Mouse (Mus musculus) heart, postnatal 0 days (tissue): Measurements from ENCODE around the gene Lrrc32. TPM values are rescaled to one million over a fixed set of nuclear protein-coding genes. Genes with fewer than 3 reads are reported as not detected.

Experiments used
- ATAC-seq: fragments of 200-750 bp; cut with Nextera tagmentation; 2 replicates; pipeline ENCODE4 v1.8.0; 2017; ENCODE audit warnings: low read depth, moderate number of reproducible peaks, moderate library complexity; ENCODE audit not compliant: insufficient read depth
- DNase-seq: peaks from one replicate; pipeline ENCODE4 v3.0.0-alpha.2; 2016; ENCODE audit warnings: low spot score
- H3K27ac ChIP-seq: fragments of 300-500 bp; sonication (generic); 2 replicates; pipeline ENCODE4 v1.5.1; 2014; ENCODE audit warnings: low read depth, mild to moderate bottlenecking
- H3K27me3 ChIP-seq: fragments of 300-500 bp; sonication (generic); 2 replicates; pipeline ENCODE4 v1.6.1; 2014; ENCODE audit warnings: low read length, mixed read lengths; ENCODE audit not compliant: control insufficient read depth, insufficient read depth
- H3K36me3 ChIP-seq: fragments of 300-500 bp; sonication (generic); replicated peaks from 2 replicates; pipeline ENCODE4 v1.6.1; 2014; ENCODE audit warnings: low read length, mixed read lengths; ENCODE audit not compliant: control insufficient read depth, insufficient read depth
- H3K4me1 ChIP-seq: fragments of 300-500 bp; sonication (generic); 2 replicates; pipeline ENCODE4 v1.6.1; 2014; ENCODE audit warnings: antibody characterized with exemption; ENCODE audit not compliant: control insufficient read depth, insufficient read depth
- H3K4me2 ChIP-seq: fragments of 300-500 bp; sonication (generic); 2 replicates; pipeline ENCODE4 v1.6.1; 2014; ENCODE audit warnings: low read depth, mild to moderate bottlenecking, low read length, moderate library complexity
- H3K4me3 ChIP-seq: fragments of 300-500 bp; sonication (generic); 2 replicates; pipeline ENCODE4 v1.5.1; 2014; ENCODE audit warnings: low read depth, low read length
- H3K9ac ChIP-seq: fragments of 300-500 bp; sonication (generic); replicated peaks from 2 replicates; pipeline ENCODE4 v1.6.1; 2014; ENCODE audit warnings: low read depth, low read length, mixed read lengths
- H3K9me3 ChIP-seq: fragments of 300-500 bp; sonication (generic); replicated peaks from 2 replicates; pipeline ENCODE4 v1.6.1; 2016; ENCODE audit warnings: low read length; ENCODE audit not compliant: control insufficient read depth
- CTCF ChIP-seq: IDR thresholded peaks from 2 replicates; pipeline ENCODE4 v1.5.1; 2016; ENCODE audit warnings: antibody characterized with exemption, control low read depth, low read depth
- EP300 ChIP-seq: IDR thresholded peaks from 2 replicates; pipeline ENCODE4 v1.6.1; 2016; ENCODE audit warnings: antibody characterized with exemption, low read depth
- WGBS: fragments of 180-500 bp; shearing (Covaris S2); extraction: QIAGEN DNeasy Blood & Tissue Kit; methylation state at CpG from one replicate; pipeline ENCODE4 v1.1.7; 2014; 5-methylcytosine and 5-hydroxymethylcytosine counted together
- polyA plus RNA-seq: library from polyadenylated mRNA; unstranded; fragments of >200 nt; fragmentation: Nextera tagmentation; extraction: Ambion mirVana; gene quantifications from 2 replicates; pipeline ENCODE4 v1.2.1, GENCODE M21; 2015
- total RNA-seq: library from RNA; depleted of rRNA; stranded (reverse); fragments of >200 nt; gene quantifications from 2 replicates; pipeline ENCODE4 v1.2.3, GENCODE M21; 2014; ENCODE audit warnings: low replicate concordance

The Lrrc32 gene
- total and polyA plus RNA-seq, 2 experiments from 2014 or later, result 5.7 to 10.3 TPM

DNA sequence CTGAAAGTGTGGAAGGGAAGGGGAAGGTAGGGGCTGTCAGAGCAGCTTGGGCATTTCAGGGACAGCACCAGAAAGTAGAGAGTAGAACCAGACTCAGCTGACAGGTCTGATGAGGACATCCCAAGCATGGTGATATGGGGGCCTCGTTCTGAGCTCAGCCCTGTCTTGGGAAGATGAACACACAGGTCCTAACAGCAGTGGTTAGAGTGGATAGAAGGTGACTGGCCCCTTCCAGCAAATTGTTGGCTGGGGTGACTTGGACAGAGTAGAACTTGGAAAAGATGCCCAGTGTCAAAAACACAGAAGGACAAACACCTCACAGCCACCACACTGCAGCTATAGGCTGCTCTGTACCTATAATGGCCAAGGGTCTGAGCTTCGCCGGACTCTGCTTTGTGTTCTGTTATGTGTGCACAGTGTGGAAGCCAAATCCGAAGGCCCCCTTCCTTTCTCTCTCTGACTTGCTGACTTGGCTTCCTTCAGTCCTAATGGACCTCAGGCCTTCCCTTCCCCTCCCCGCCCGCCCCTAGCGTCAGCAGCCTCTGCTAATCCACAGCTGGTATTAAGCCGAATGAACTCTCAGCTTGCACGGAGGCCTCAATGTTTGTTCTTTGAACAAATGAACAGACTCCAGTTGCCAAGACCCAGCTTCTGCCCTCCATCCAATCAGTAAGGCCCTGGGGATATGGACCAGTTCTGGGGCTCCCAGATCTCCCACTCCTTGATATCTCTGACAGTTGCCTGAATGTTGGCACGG lies 48.3 kb downstream of the Lrrc32 start:
- Histone ChIP-seq H3K27ac (peak overlapping the region; percentile 55), H3K9me3 (no peaks in the 10 kb centered on the region), H3K4me2 (no peak overlapping the region), H3K36me3 (no peaks in the 10 kb centered on the region), H3K4me3 (no peak overlapping the region), H3K4me1 (peaks cover 37% of the 10 kb centered on the region), H3K9ac (no peak overlapping the region), H3K27me3 (no peaks in the 10 kb centered on the region)
- peak; percentile 25 for ATAC-seq
- DNase-seq, result peak; percentile 31
- no peak for TF ChIP-seq CTCF
- TF ChIP-seq EP300, result no peak
- WGBS, result 59% methylated on average over 10 of the region's 10 CpGs

DNA sequence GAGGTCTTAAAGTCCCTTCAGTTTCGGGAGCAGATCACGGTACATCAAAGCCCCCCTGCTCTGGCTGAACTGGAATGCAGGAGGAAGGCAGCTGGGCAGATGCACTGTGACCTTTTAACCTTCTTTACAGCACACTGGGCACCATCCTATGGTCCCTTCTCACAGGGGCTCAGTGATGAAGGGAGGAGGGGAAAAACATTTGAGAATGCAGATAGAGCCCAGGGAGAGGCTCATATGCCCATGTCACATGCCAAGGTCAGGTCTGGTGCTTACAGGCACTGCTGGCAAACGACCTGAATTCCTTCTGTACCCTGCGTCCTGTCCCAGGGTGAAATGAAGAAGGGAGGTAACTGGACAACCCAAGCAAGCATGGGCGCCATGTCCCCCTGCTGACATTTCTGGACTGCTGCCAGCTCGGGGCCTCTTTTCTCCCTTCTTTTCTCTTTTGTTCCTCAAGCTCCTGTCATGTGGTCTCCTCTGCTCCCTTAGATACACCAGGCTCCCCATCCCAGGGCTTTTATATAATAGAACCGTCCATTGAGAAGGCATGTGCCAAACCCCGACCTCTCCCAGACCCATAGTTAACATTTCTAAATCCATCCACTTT lies 49.0 kb downstream of the Lrrc32 start:
- H3K9ac ChIP-seq, result no peak overlapping the region
- DNase-seq (peak; percentile 35), ATAC-seq (peak; percentile 77)
- H3K9me3 ChIP-seq, result no peaks in the 10 kb centered on the region
- no peak overlapping the region for H3K4me3 ChIP-seq
- no peaks in the 10 kb centered on the region for H3K36me3 ChIP-seq
- no peaks in the 10 kb centered on the region for H3K27me3 ChIP-seq
- TF ChIP-seq CTCF (no peak), EP300 (no peak)
- H3K4me1 ChIP-seq, result peaks cover 38% of the 10 kb centered on the region
- H3K4me2 ChIP-seq, result no peak overlapping the region
- peak overlapping the region; percentile 55 for H3K27ac ChIP-seq
- 35% methylated on average over 8 of the region's 8 CpGs for WGBS

DNA sequence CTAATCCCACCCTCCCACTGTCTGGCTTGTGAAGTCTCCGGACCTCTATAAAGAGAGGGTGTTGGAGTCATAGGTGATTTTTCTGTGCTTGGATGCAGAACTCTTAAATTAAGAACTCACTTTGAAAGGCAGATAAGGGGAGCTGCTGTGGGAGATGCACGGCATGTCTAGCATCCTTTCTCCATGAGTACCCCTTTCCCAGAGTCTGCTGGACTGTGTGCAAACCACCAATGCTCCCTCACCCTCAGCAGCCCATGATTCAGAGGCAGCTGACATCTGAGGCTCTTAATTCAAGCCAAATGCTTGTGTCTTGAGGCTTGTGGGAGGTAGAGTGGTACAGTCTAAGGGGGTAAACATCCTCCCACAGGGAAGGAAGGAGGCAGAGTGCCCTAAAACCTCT lies 51.8 kb downstream of the Lrrc32 start:
- Histone ChIP-seq H3K27me3 (no peaks in the 10 kb centered on the region), H3K9ac (no peak overlapping the region), H3K36me3 (no peaks in the 10 kb centered on the region), H3K4me2 (no peak overlapping the region), H3K4me1 (peaks cover 33% of the 10 kb centered on the region), H3K9me3 (no peaks in the 10 kb centered on the region), H3K4me3 (no peak overlapping the region), H3K27ac (no peak overlapping the region)
- ATAC-seq, result no peak
- no peak for DNase-seq
- TF ChIP-seq EP300 (no peak), CTCF (no peak)
- WGBS, result 63% methylated on average over 2 of the region's 2 CpGs

DNA sequence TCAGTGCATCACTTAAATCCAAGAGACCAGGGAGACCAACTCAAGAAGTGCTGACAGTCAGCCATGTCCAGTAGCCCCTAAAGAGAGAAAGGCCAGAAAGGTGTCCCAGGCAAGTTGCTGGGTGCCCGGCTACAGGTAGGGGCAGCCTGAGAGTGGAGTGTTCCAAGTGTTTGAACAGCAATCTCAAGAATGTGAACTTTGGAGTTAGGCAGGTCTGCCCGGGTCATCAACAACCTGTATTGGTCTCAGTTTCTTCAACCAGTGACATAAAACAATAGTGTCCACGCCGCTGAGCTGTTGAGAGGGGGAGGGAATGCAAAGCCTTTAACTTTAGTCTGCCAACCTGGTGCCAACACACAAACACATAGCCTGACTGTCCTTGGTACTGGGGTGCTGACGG lies 52.5 kb downstream of the Lrrc32 start:
- Histone ChIP-seq H3K27me3 (no peaks in the 10 kb centered on the region), H3K4me1 (peaks cover 27% of the 10 kb centered on the region), H3K27ac (no peak overlapping the region), H3K9me3 (no peaks in the 10 kb centered on the region), H3K9ac (no peak overlapping the region), H3K4me3 (no peak overlapping the region), H3K36me3 (no peaks in the 10 kb centered on the region), H3K4me2 (no peak overlapping the region)
- ATAC-seq, result no peak
- DNase-seq, result no peak
- 89% methylated on average over 5 of the region's 5 CpGs for WGBS
- no peak for TF ChIP-seq EP300
- TF ChIP-seq CTCF, result no peak

DNA sequence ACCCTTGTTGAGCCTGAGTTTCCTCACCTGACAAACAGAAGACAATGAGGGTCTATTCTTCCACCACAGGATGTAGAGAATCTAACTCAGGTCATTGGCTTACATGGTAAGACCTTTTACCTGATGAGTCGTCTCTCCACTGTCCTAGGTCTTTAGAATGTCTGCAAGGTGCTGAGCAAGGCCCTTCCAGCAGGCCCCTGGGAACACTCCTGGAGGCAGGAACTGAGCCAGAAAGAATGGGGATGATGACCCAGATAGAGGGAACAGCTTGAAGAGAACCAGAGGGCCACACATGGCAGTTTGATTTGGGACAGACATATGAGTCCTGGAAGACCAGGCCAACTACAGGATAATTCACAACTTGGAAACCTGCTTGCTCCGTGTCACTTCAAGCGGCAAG lies 53.2 kb downstream of the Lrrc32 start:
- TF ChIP-seq CTCF, result no peak
- no peak for TF ChIP-seq EP300
- H3K9me3 ChIP-seq, result no peaks in the 10 kb centered on the region
- no peak overlapping the region for H3K27ac ChIP-seq
- DNase-seq (no peak), ATAC-seq (no peak)
- H3K36me3 ChIP-seq, result no peaks in the 10 kb centered on the region
- no peak overlapping the region for H3K4me2 ChIP-seq
- H3K4me1 ChIP-seq, result peaks cover 22% of the 10 kb centered on the region
- no peaks in the 10 kb centered on the region for H3K27me3 ChIP-seq
- H3K9ac ChIP-seq, result no peak overlapping the region
- H3K4me3 ChIP-seq, result no peak overlapping the region
- WGBS, result 80% methylated on average over 3 of the region's 3 CpGs

DNA sequence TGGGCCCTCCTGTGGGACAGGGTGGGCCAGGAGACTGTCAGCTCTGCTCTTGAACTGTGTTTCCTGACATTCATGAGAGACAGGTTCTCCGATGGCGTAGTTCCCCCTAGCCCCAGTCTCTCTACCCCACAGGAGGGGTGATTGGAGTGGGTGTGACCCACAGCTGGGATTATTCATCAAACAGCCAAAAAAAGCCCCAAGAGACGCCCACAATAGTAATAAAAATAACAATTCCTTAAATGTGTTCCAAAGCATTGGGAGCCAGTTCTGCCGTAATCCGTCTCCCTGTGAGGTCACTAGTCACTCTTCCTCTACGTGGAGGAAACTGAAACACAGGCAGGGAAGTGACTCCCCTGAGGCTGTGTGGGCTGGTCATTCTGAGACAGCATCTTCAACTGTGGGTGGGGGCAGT lies 53.7 kb downstream of the Lrrc32 start:
- no peak overlapping the region for H3K4me3 ChIP-seq
- H3K27ac ChIP-seq, result peak overlapping the region; percentile 41; the same call in 1 of the 2 replicates
- no peaks in the 10 kb centered on the region for H3K9me3 ChIP-seq
- no peaks in the 10 kb centered on the region for H3K36me3 ChIP-seq
- peaks cover 17% of the 10 kb centered on the region for H3K4me1 ChIP-seq
- DNase-seq (peak; percentile 40), ATAC-seq (no peak)
- TF ChIP-seq CTCF, result no peak
- H3K9ac ChIP-seq, result no peak overlapping the region
- WGBS, result 50% methylated on average over 6 of the region's 6 CpGs
- no peaks in the 10 kb centered on the region for H3K27me3 ChIP-seq
- no peak overlapping the region for H3K4me2 ChIP-seq
